Mouse (Mus musculus) cortical plate, adult 2 months (tissue): ENCODE results near the gene Gm19426. TPM values are rescaled to one million over a fixed set of nuclear protein-coding genes. Genes with fewer than 3 reads are reported as not detected.
A peak's percentile ranks its signal among the peaks of the same experiment; 100 is the strongest.

Source experiments
- H3K27ac ChIP-seq: fragments of 200-500 bp; 2 replicates; pipeline ENCODE4 v1.5.1; 2012; ENCODE audit warnings: low read length, control low read depth, inconsistent platforms; ENCODE audit not compliant: insufficient read depth
- H3K4me1 ChIP-seq: fragments of 200-500 bp; 2 replicates; pipeline ENCODE4 v1.6.1; 2011; ENCODE audit warnings: low read length; ENCODE audit not compliant: control insufficient read depth, insufficient read depth
- H3K4me3 ChIP-seq: fragments of 200-500 bp; 2 replicates; pipeline ENCODE4 v1.5.1; 2011; ENCODE audit warnings: mild to moderate bottlenecking, low read length, control low read depth; ENCODE audit not compliant: insufficient read depth
- CTCF ChIP-seq: fragments of 200-500 bp; IDR thresholded peaks from 2 replicates; pipeline ENCODE4 v1.5.1; 2011; ENCODE audit warnings: mild to moderate bottlenecking, control low read depth, low read length; ENCODE audit not compliant: insufficient read depth; ENCODE audit errors: extremely low read depth
- POLR2A ChIP-seq: fragments of 200-500 bp; IDR thresholded peaks from 2 replicates; pipeline ENCODE4 v1.6.1; 2011; ENCODE audit warnings: mild to moderate bottlenecking, low read length, control low read depth; ENCODE audit not compliant: insufficient read depth; ENCODE audit errors: extremely low read depth
- polyA plus RNA-seq: library from polyadenylated mRNA; depleted of rRNA; stranded (reverse); fragments of >200 nt; gene quantifications from 2 replicates; pipeline ENCODE4 v1.2.3, GENCODE M21; 2012

Gm19426 gene
- polyA plus RNA-seq, 1 experiment = 1.4 TPM

DNA sequence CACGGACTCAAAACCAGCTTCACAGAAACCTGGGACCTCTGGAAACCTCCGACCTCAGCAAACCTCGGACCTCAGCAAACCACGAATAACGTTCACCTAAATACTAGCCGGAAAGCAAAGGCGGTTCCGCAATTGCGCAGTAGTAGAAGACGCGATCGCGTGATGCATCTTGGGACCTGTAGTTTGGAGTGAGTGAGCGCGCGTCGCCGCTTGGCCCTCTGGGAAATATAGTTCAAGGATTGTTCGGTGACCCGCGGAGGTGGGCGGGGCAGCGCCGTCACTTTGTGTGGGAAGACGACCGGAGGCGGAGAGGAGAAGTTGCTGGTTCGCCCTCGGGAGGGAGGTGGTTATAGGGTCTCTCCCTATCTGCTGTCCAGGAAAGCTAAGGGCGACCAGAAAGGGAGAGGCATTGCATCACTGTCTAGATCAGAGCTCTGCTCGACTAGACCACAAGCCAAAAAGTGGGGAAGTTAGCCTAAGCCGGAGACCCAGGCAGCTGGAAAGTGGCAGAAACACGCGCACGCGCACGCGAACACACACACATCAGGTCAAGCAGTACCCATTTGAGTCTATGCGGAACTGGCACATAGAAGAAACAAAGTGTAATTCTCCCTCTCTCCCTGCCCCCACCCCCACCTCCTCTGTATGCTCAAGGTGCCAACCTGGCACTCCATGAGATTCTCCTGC is 16.1 kb downstream of the Gm19426 start, which contains the start of gene Clp1:
TSS of gene Clp1 (minus strand) at position 179 of the 687 bp plus-strand sequence.
- Histone ChIP-seq H3K27ac (peak within 1 kb of the TSS; percentile 46; the same call in 1 of the 2 replicates), H3K4me3 (peak within 1 kb of the TSS; percentile 50)
- TF ChIP-seq POLR2A (peak; percentile 70), CTCF (no peak)

GRCm38 (mm10) chr2:84726716-84727115 is 16.7 kb downstream of the Gm19426 start:
- H3K4me1 ChIP-seq = no peaks in the 10 kb centered on the region; the same call in 1 of the 2 replicates
- H3K27ac ChIP-seq = no peak overlapping the region
- TF ChIP-seq CTCF (no peak), POLR2A (no peak)
- H3K4me3 ChIP-seq = peak overlapping the region; percentile 50

More for the DNA sequence above, 16.1 kb downstream of the Gm19426 start, which contains the start of gene Clp1:
- no peaks in the 10 kb centered on the region; the same call in 1 of the 2 replicates for H3K4me1 ChIP-seq

DNA sequence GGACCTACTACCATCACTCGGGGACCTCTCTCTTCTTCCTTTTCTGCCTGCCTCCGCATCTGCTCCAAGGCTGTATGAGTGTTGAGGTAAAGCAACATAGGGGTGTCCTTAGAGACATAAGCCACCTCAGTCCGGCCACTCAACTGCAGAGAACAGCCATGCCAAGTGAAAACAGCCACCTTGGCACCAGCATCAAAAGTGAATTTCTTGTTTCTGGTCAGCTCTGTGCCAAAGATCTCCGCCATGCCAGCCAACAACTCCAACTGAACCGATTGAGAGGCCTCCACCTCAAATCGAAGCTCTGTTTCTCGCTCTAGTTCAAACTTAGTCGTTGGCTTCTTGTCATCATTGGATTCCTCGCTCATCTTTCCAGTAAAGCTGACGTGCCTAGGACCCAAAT is 17.7 kb downstream of the Gm19426 start:
- H3K4me3 ChIP-seq = no peak overlapping the region
- no peak overlapping the region for H3K27ac ChIP-seq
- TF ChIP-seq POLR2A (no peak), CTCF (no peak)
- no peaks in the 10 kb centered on the region; the same call in 1 of the 2 replicates for H3K4me1 ChIP-seq

GRCm38 (mm10) chr2:84723856-84724255 is 19.6 kb downstream of the Gm19426 start:
- H3K4me1 ChIP-seq = no peaks in the 10 kb centered on the region; the same call in 1 of the 2 replicates
- H3K4me3 ChIP-seq = no peak overlapping the region
- TF ChIP-seq CTCF (no peak), POLR2A (no peak)
- no peak overlapping the region for H3K27ac ChIP-seq

DNA sequence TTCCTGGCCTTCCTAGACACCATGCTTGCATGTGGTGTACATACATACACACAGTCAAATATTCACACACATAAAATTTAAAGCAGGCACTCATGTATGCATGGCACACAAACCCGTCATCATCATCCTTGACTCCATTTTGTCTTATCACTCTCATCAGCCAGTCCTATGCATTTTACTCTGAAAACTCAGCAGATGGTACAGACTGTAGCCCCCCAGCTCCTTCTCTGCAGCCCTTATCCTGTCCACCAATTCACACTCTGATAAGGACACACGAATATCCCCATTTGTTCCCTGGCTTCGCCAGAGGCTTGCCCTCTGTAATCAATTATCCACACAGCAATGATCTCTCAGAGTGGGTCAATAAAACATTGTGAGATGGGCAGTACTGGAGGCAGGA is 22.3 kb downstream of the Gm19426 start:
- Histone ChIP-seq H3K27ac (no peak overlapping the region), H3K4me1 (no peaks in the 10 kb centered on the region; the same call in 1 of the 2 replicates), H3K4me3 (no peak overlapping the region)
- no peak for TF ChIP-seq POLR2A
- TF ChIP-seq CTCF = no peak

GRCm38 (mm10) chr2:84720718-84721117 is 22.7 kb downstream of the Gm19426 start:
- no peak overlapping the region for H3K4me3 ChIP-seq
- H3K27ac ChIP-seq = no peak overlapping the region
- TF ChIP-seq POLR2A = no peak
- TF ChIP-seq CTCF = no peak
- H3K4me1 ChIP-seq = no peaks in the 10 kb centered on the region; the same call in 1 of the 2 replicates

GRCm38 (mm10) chr2:84717357-84717756 is 26.1 kb downstream of the Gm19426 start:
- TF ChIP-seq CTCF = no peak
- TF ChIP-seq POLR2A = no peak
- Histone ChIP-seq H3K4me3 (no peak overlapping the region), H3K27ac (no peak overlapping the region), H3K4me1 (peaks cover 2% of the 10 kb centered on the region; the same call in 1 of the 2 replicates)

GRCm38 (mm10) chr2:84716423-84717355 is 26.8 kb downstream of the Gm19426 start:
- TF ChIP-seq POLR2A (no peak), CTCF (no peak)
- peak overlapping the region; percentile 82 for H3K27ac ChIP-seq
- H3K4me3 ChIP-seq = peak overlapping the region; percentile 62
- H3K4me1 ChIP-seq = peaks cover 2% of the 10 kb centered on the region; the same call in 1 of the 2 replicates

DNA sequence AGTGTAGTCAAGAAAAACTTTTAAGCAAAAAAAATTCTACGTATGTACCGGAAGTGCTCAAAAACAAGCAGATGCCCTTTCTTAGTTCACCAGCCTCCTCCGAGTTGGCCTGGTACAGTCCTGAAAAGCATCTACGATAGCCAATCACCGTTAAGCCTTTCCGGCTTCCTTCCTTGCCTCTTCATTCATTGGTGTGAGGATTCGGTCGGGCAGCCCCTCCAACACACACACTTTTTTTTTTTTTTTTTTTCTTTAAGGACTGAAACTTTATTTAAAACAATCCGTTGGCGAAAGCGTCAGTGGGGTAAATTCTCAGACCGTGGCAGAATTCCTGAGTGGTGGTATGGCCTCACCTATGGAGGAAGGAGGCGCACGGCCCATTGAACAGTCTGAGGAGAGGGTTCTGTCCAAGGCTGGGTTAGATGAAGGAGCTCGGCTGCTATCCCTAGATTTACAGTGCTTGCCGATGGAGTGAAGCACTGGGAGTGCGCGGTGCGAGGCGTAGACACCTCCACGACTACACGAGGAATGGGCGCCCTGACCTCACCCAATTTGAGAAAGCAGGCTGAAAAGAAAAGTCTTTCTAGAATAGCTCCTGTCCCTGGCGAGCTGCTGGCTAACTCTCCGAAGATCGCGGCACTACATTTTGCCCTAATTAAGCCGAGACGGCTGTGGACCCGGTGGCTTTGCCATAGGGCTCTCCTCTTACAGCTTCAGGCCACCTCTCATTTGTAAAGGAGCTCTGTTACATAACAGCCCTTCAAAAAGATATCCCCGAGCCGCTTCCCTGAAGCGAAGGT is 27.7 kb downstream of the Gm19426 start:
- H3K4me1 ChIP-seq = peaks cover 2% of the 10 kb centered on the region; the same call in 1 of the 2 replicates
- H3K27ac ChIP-seq = peak overlapping the region; percentile 82
- TF ChIP-seq POLR2A = peak; percentile 54
- TF ChIP-seq CTCF = no peak
- peak overlapping the region; percentile 62 for H3K4me3 ChIP-seq
